Mouse (Mus musculus) myocyte (in vitro differentiated cells): Measurements from ENCODE around the gene Pink1. TPM values are rescaled to one million over a fixed set of nuclear protein-coding genes. Genes with fewer than 3 reads are reported as not detected.

Experiments used
- H3K27me3 ChIP-seq: one replicate; pipeline ENCODE4 v1.6.1; 2011; ENCODE audit not compliant: control insufficient read depth, insufficient read depth, insufficient read length
- H3K36me3 ChIP-seq: one replicate; pipeline ENCODE4 v1.6.1; 2011; ENCODE audit not compliant: control insufficient read depth, insufficient read depth
- H3K4me2 ChIP-seq: one replicate; pipeline ENCODE4 v1.6.1; 2011; ENCODE audit warnings: low read depth, control low read depth
- H3K4me3 ChIP-seq: one replicate; pipeline ENCODE4 v1.5.1; 2011; ENCODE audit warnings: mild to moderate bottlenecking, control low read depth, moderate library complexity
- H3K79me2 ChIP-seq: one replicate; pipeline ENCODE4 v1.6.1; 2011; ENCODE audit not compliant: control insufficient read depth, insufficient read depth
- H3ac ChIP-seq: one replicate; pipeline ENCODE4 v1.6.1; 2011; ENCODE audit not compliant: control insufficient read depth, insufficient read length
- CEBPB ChIP-seq: IDR thresholded peaks from 2 replicates; pipeline ENCODE4 v1.6.1; 2011; ENCODE audit warnings: mild to moderate bottlenecking, moderate library complexity; ENCODE audit not compliant: poor library complexity, insufficient read depth, severe bottlenecking
- E2F4 ChIP-seq: IDR thresholded peaks from one replicate; pipeline ENCODE4 v1.6.1; 2011; ENCODE audit warnings: mild to moderate bottlenecking, control low read depth, moderate library complexity; ENCODE audit not compliant: insufficient read depth
- MAX ChIP-seq: IDR thresholded peaks from one replicate; pipeline ENCODE4 v1.6.1; 2011; ENCODE audit warnings: low read depth, mild to moderate bottlenecking, control low read depth
- MYOD1 ChIP-seq, 3 experiments: IDR thresholded peaks; one replicate each; pipeline ENCODE4 v1.6.1; 2011; ENCODE audit warnings: control low read depth in 2 of 3, low read depth in 2 of 3, mild to moderate bottlenecking in 2 of 3, moderate library complexity in 1 of 3; ENCODE audit not compliant: insufficient read length in 2 of 3, control insufficient read depth in 1 of 3
- MYOG ChIP-seq, 3 experiments: IDR thresholded peaks; one replicate each; pipeline ENCODE4 v1.6.1; 2011; ENCODE audit warnings: control low read depth in 2 of 3, low read depth in 2 of 3, mild to moderate bottlenecking in 2 of 3; ENCODE audit not compliant: insufficient read length in 2 of 3, control insufficient read depth in 1 of 3, insufficient read depth in 1 of 3
- POLR2A ChIP-seq: IDR thresholded peaks from one replicate; pipeline ENCODE4 v1.6.1; 2011; ENCODE audit warnings: low read depth, mild to moderate bottlenecking, control low read depth, moderate library complexity; ENCODE audit not compliant: insufficient read length
- POLR2AphosphoS2 ChIP-seq: IDR thresholded peaks from one replicate; pipeline ENCODE4 v1.6.1; 2011; ENCODE audit warnings: low read depth, control low read depth; ENCODE audit not compliant: insufficient read length
- REST ChIP-seq: IDR thresholded peaks from one replicate; pipeline ENCODE4 v1.6.1; 2011; ENCODE audit warnings: mild to moderate bottlenecking, control low read depth, moderate library complexity; ENCODE audit not compliant: insufficient read depth, insufficient read length
- SRF ChIP-seq: IDR thresholded peaks from one replicate; pipeline ENCODE4 v1.6.1; 2011; ENCODE audit warnings: low read depth; ENCODE audit not compliant: control insufficient read depth, insufficient read length
- TCF12 ChIP-seq: IDR thresholded peaks from one replicate; pipeline ENCODE4 v1.6.1; 2011; ENCODE audit warnings: mild to moderate bottlenecking, control low read depth; ENCODE audit not compliant: poor library complexity, insufficient read depth, severe bottlenecking
- TCF3 ChIP-seq: IDR thresholded peaks from one replicate; pipeline ENCODE4 v1.6.1; 2011; ENCODE audit warnings: low read depth, control low read depth; ENCODE audit not compliant: insufficient read length
- USF1 ChIP-seq: IDR thresholded peaks from one replicate; pipeline ENCODE4 v1.6.1; 2011; ENCODE audit warnings: low read depth, mild to moderate bottlenecking, control low read depth, moderate library complexity
- polyA plus RNA-seq: library from polyadenylated mRNA; unstranded; fragments of >200 nt; fragmentation: generic; extraction: Trizol; gene quantifications from one replicate; pipeline ENCODE4 v1.2.1, GENCODE M21; 2012; ENCODE audit warnings: missing spikeins

Pink1 gene
- polyA plus RNA-seq, 1 experiment, result 60.9 TPM

GRCm38 (mm10) chr4:138339963-138340362, 13.9 kb upstream of the Pink1 start:
- Histone ChIP-seq H3K4me3 (no peak overlapping the region), H3K36me3 (no peaks in the 10 kb centered on the region), H3K4me2 (no peak overlapping the region), H3K79me2 (no peaks in the 10 kb centered on the region), H3K27me3 (no peaks in the 10 kb centered on the region), H3ac (no peak overlapping the region)
- TF ChIP-seq CEBPB (no peak), E2F4 (no peak), MYOG (IDR thresholded peaks at IDR 0.05; ENCODE audit: control insufficient read depth in 1 of 3, insufficient read depth in 1 of 3, insufficient read length in 2 of 3, low read depth in 2 of 3) (no peak), TCF12 (no peak), POLR2A (no peak), MAX (no peak), SRF (no peak), TCF3 (no peak), POLR2AphosphoS2 (no peak), MYOD1 (IDR thresholded peaks at IDR 0.05; ENCODE audit: control insufficient read depth in 1 of 3, insufficient read length in 2 of 3, low read depth in 2 of 3) (no peak)

- Histone ChIP-seq H3K4me2 (no peak overlapping the region), H3K79me2 (no peaks in the 10 kb centered on the region), H3K4me3 (no peak overlapping the region), H3K27me3 (no peaks in the 10 kb centered on the region), H3K36me3 (no peaks in the 10 kb centered on the region), H3ac (no peak overlapping the region)
- no peak for TF ChIP-seq TCF3
- TF ChIP-seq MYOD1 (IDR thresholded peaks at IDR 0.05; ENCODE audit: control insufficient read depth in 1 of 3, insufficient read length in 2 of 3, low read depth in 2 of 3), result no peak
- TF ChIP-seq POLR2A, result no peak
- no peak for TF ChIP-seq CEBPB
- TF ChIP-seq E2F4, result no peak
- TF ChIP-seq SRF, result no peak
- TF ChIP-seq TCF12, result no peak
- TF ChIP-seq USF1, result no peak
- TF ChIP-seq POLR2AphosphoS2, result no peak
- TF ChIP-seq MYOG (IDR thresholded peaks at IDR 0.05; ENCODE audit: control insufficient read depth in 1 of 3, insufficient read depth in 1 of 3, insufficient read length in 2 of 3, low read depth in 2 of 3), result no peak
- TF ChIP-seq REST, result no peak
- TF ChIP-seq MAX, result no peak
These were observed 11.2 kb upstream of the Pink1 start for GRCm38 (mm10) chr4:138337341-138337740.

GRCm38 (mm10) chr4:138336876-138337275, 10.8 kb upstream of the Pink1 start:
- Histone ChIP-seq H3K27me3 (no peaks in the 10 kb centered on the region), H3K79me2 (no peaks in the 10 kb centered on the region), H3K4me3 (no peak overlapping the region), H3K36me3 (no peaks in the 10 kb centered on the region), H3K4me2 (no peak overlapping the region), H3ac (no peak overlapping the region)
- TF ChIP-seq POLR2AphosphoS2, result no peak
- TF ChIP-seq CEBPB, result no peak

- no peak overlapping the region for H3K4me3 ChIP-seq
- no peaks in the 10 kb centered on the region for H3K36me3 ChIP-seq
- H3K4me2 ChIP-seq, result no peak overlapping the region
- H3K27me3 ChIP-seq, result no peaks in the 10 kb centered on the region
- H3K79me2 ChIP-seq, result no peaks in the 10 kb centered on the region
- H3ac ChIP-seq, result no peak overlapping the region
- TF ChIP-seq USF1 (no peak), MAX (no peak), SRF (no peak), POLR2AphosphoS2 (no peak), CEBPB (no peak), TCF12 (no peak)
These were observed 9.5 kb upstream of the Pink1 start for GRCm38 (mm10) chr4:138335648-138336047.

- H3K36me3 ChIP-seq, result no peaks in the 10 kb centered on the region
- no peak overlapping the region for H3K4me3 ChIP-seq
- H3K27me3 ChIP-seq, result no peaks in the 10 kb centered on the region
- no peak overlapping the region for H3K4me2 ChIP-seq
- TF ChIP-seq MAX (no peak), SRF (no peak)
- H3K79me2 ChIP-seq, result no peaks in the 10 kb centered on the region
- no peak overlapping the region for H3ac ChIP-seq
These were observed 8.9 kb upstream of the Pink1 start for GRCm38 (mm10) chr4:138335036-138335435.

- Histone ChIP-seq H3K4me3 (no peak overlapping the region), H3K27me3 (no peaks in the 10 kb centered on the region), H3K4me2 (no peak overlapping the region), H3K79me2 (no peaks in the 10 kb centered on the region), H3K36me3 (no peaks in the 10 kb centered on the region), H3ac (no peak overlapping the region)
- no peak for TF ChIP-seq POLR2AphosphoS2
- no peak for TF ChIP-seq SRF
- TF ChIP-seq POLR2A, result no peak
- TF ChIP-seq MYOD1 (IDR thresholded peaks at IDR 0.05; ENCODE audit: control insufficient read depth in 1 of 3, insufficient read length in 2 of 3, low read depth in 2 of 3), result no peak
- TF ChIP-seq TCF3, result no peak
- no peak for TF ChIP-seq MYOG (IDR thresholded peaks at IDR 0.05; ENCODE audit: control insufficient read depth in 1 of 3, insufficient read depth in 1 of 3, insufficient read length in 2 of 3, low read depth in 2 of 3)
- no peak for TF ChIP-seq USF1
- no peak for TF ChIP-seq TCF12
- no peak for TF ChIP-seq REST
- TF ChIP-seq MAX, result no peak
- no peak for TF ChIP-seq E2F4
- TF ChIP-seq CEBPB, result no peak
These were observed 7.0 kb upstream of the Pink1 start for GRCm38 (mm10) chr4:138333135-138333534.
